ENCODE assay signal across 9 mouse cellular contexts in the genomic region with DNA sequence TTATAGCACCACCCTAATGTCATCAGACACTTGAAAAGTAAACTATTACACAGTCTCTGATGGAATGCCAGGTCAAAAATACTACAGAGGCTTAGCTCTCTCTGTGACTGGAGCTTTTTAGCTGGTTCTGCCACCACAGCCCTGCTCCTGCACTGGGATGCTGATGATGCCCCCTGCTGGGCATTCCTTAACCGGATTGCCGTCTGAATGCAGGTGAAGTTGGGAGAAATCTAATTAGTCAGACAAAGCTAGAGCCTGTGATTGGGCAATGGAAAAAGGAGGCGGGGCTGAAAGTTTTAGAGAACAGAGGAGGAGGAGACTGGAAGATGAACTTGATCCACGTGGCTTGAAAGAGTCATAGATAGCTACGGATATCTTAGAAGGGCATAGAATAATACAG. TPM values are rescaled to one million over a fixed set of nuclear protein-coding genes. Genes with fewer than 3 reads are reported as not detected.
DNase-seq lines count a peak whose midpoint lies in the region; ATAC-seq and TF ChIP-seq lines count a peak whose summit lies in the region.
"Had no signal": no experiment of that assay in that cellular context is flagged by ENCODE, and none has a peak within 500 bp of the region (broad histone marks: within the 10 kb centered on the region; RNA-seq: fewer than 3 reads in every experiment).

No protein-coding gene starts in this region.

- intact Hi-C loops in left cerebral cortex, postnatal 36 days (cut with DNase I) = no loop called here
- intact Hi-C loops in heart, postnatal 14 days (cut with DNase I) = loop anchor here (5.0 kb wide), 1 partner anchor 249 kb away; no protein-coding TSS in a partner anchor
- intact Hi-C loops in left cerebral cortex, adult 2 months (cut with DNase I) = no loop called here

- no peak overlapping the region for H3K9ac ChIP-seq in midbrain, postnatal 0 days (replicated peaks; ENCODE audit: low read length, poor library complexity, severe bottlenecking)

- H3K27me3 ChIP-seq in midbrain, postnatal 0 days (ENCODE audit: insufficient read depth, low read length) = no peaks in the 10 kb centered on the region

- no peaks in the 10 kb centered on the region for H3K9me3 ChIP-seq in midbrain, postnatal 0 days (ENCODE audit: low read length)

- 10% methylated on average over 5 of the region's 5 CpGs for WGBS in midbrain, postnatal 0 days

- no peak for ATAC-seq in midbrain, postnatal 0 days (ENCODE audit: low FRiP score)

- no peak overlapping the region for H3K4me3 ChIP-seq in left cerebral cortex, adult 2 months
- no peak overlapping the region for H3K4me3 ChIP-seq in midbrain, postnatal 0 days (ENCODE audit: low read depth, low read length)

- peak; percentile 12 for DNase-seq in left cerebral cortex, adult 11 months (ENCODE audit: low spot score)
- DNase-seq in left cerebral cortex, postnatal 36 days (ENCODE audit: low spot score in 2 of 2) = no peak
- peak; percentile 25 for DNase-seq in Muller cell, postnatal 12 days (ENCODE audit: inconsistent ontology term)
- DNase-seq in embryo, embryonic 10 days (ENCODE audit: low spot score) = peak; percentile 72
- DNase-seq in heart, postnatal 14 days = peak; percentile 59 to 66
- DNase-seq in left cerebral cortex, adult 2 months (ENCODE audit: extremely low spot score in 1 of 2, low spot score in 2 of 2) = peak; percentile 15 to 24
- DNase-seq in midbrain, postnatal 0 days (ENCODE audit: low spot score) = no peak
- DNase-seq in yolk sac, embryonic 10.5 days (ENCODE audit: low spot score) = peak; percentile 31

- no peak overlapping the region for H3K27ac ChIP-seq in left cerebral cortex, adult 2 months
- H3K27ac ChIP-seq in midbrain, postnatal 0 days (ENCODE audit: low read depth, low read length) = no peak overlapping the region

- no peak overlapping the region for H3K4me2 ChIP-seq in midbrain, postnatal 0 days (ENCODE audit: low read depth, low read length, poor library complexity, severe bottlenecking)

- H3K36me3 ChIP-seq in midbrain, postnatal 0 days (ENCODE audit: insufficient read depth, low read length) = no peaks in the 10 kb centered on the region

- no peaks in the 10 kb centered on the region for H3K4me1 ChIP-seq in midbrain, postnatal 0 days (ENCODE audit: insufficient read depth, low read length)

- peak; percentile 40 for TF ChIP-seq CTCF in left cerebral cortex, adult 2 months (IDR thresholded peaks at IDR 0.05)
- TF ChIP-seq CTCF in midbrain, postnatal 0 days (IDR thresholded peaks at IDR 0.05) = peak; percentile 46

RNA-seq across cellular contexts. Expression of a gene that starts 13.7 kb away (rescaled TPM):
- under 1 TPM in 1 of 2 experiments, not detected in 1; 0.93 TPM for total RNA-seq in left cerebral cortex, postnatal 36 days (2021)
- total RNA-seq in heart, postnatal 14 days (2021) = not detected
- under 1 TPM in 1 of 2 experiments, not detected in 1; 0.42 TPM for total RNA-seq in left cerebral cortex, adult 2 months (2021)
- 2.9 and 3.4 TPM in 2 replicates for total RNA-seq in midbrain, postnatal 0 days (2014; rRNA removed)
- 4.3 and 4.8 TPM in 2 replicates for polyA plus RNA-seq in midbrain, postnatal 0 days (2015; fragmentation: Nextera tagmentation; extraction: Ambion mirVana)

RNA-seq across cellular contexts. Expression of a gene that starts 20.0 kb away (rescaled TPM):
- total RNA-seq in left cerebral cortex, postnatal 36 days (2021) = under 1 TPM; 0.27 to 0.39 TPM
- not detected for total RNA-seq in heart, postnatal 14 days (2021)
- total RNA-seq in left cerebral cortex, adult 2 months (2021) = under 1 TPM in 1 of 2 experiments, not detected in 1; 0.33 TPM
- 3.6 and 5.5 TPM in 2 replicates for total RNA-seq in midbrain, postnatal 0 days (2014; rRNA removed)
- 7.3 and 8.6 TPM in 2 replicates for polyA plus RNA-seq in midbrain, postnatal 0 days (2015; fragmentation: Nextera tagmentation; extraction: Ambion mirVana)
- total RNA-seq: neutrophil, adult 5-6 weeks had no signal

RNA-seq across cellular contexts. Expression of a gene that starts 41.5 kb away (rescaled TPM):
- total RNA-seq in left cerebral cortex, postnatal 36 days (2021) = 10 to 100 TPM; 10.3 to 16.9 TPM
- total RNA-seq in heart, postnatal 14 days (2021) = 1 to 10 TPM; 6.0 to 6.7 TPM
- 10 to 100 TPM; 14.8 to 16.7 TPM for total RNA-seq in left cerebral cortex, adult 2 months (2021)
- 12.6 and 15.7 TPM in 2 replicates for total RNA-seq in midbrain, postnatal 0 days (2014; rRNA removed)
- 7.9 and 8.2 TPM in 2 replicates for polyA plus RNA-seq in midbrain, postnatal 0 days (2015; fragmentation: Nextera tagmentation; extraction: Ambion mirVana)

RNA-seq across cellular contexts. Expression of a gene that starts 43.1 kb away (rescaled TPM):
- total RNA-seq in left cerebral cortex, postnatal 36 days (2021) = not detected
- under 1 TPM in 1 of 2 experiments, not detected in 1; 0.29 TPM for total RNA-seq in heart, postnatal 14 days (2021)
- not detected for total RNA-seq in left cerebral cortex, adult 2 months (2021)
- total RNA-seq in midbrain, postnatal 0 days (2014; rRNA removed) = not detected in 2 replicates
- polyA plus RNA-seq in midbrain, postnatal 0 days (2015; fragmentation: Nextera tagmentation; extraction: Ambion mirVana) = 0.06 TPM in 1 of 2 replicates, not detected in the other

RNA-seq across cellular contexts. Expression of a gene that starts 46.6 kb away (rescaled TPM):
- total RNA-seq in left cerebral cortex, postnatal 36 days (2021) = not detected
- under 1 TPM in 1 of 2 experiments, not detected in 1; 0.49 TPM for total RNA-seq in heart, postnatal 14 days (2021)
- not detected for total RNA-seq in left cerebral cortex, adult 2 months (2021)
- total RNA-seq in midbrain, postnatal 0 days (2014; rRNA removed) = 0.24 and 0.55 TPM in 2 replicates
- 0.33 and 0.70 TPM in 2 replicates for polyA plus RNA-seq in midbrain, postnatal 0 days (2015; fragmentation: Nextera tagmentation; extraction: Ambion mirVana)

Comparison
In these comparisons a context has a peak if more than half of its experiments do, and no peak if none do; other contexts are left out.
1. DNase-seq: peak in left cerebral cortex, adult 11 months (single experiment), Muller cell, postnatal 12 days (single experiment), embryo, embryonic 10 days (single experiment), heart, postnatal 14 days (2 of 2), left cerebral cortex, adult 2 months (2 of 2) and yolk sac, embryonic 10.5 days (single experiment); none in left cerebral cortex, postnatal 36 days (0 of 2) and midbrain, postnatal 0 days (single experiment).